Mouse (Mus musculus): ENCODE measurements around the gene Usp15. TPM values are rescaled to one million over a fixed set of nuclear protein-coding genes. Genes with fewer than 3 reads are reported as not detected.
"Not testable (repeated sequence)": the region's sequence is repeated elsewhere in the genome, so short reads cannot be mapped to it uniquely, and the experiment has no call there.

Usp15 gene
- polyA plus RNA-seq (2016; fragmentation: Nextera tagmentation; extraction: Ambion mirVana), result 70.4 and 72.3 TPM in 2 replicates

- H3K9ac ChIP-seq, result peak within 1 kb of the TSS; percentile 87
- H3K4me2 ChIP-seq, result peak within 1 kb of the TSS; percentile 70
- H3K36me3 ChIP-seq, result no peaks in the 10 kb centered on the region
- ATAC-seq (ENCODE audit: insufficient number of reproducible peaks, low FRiP score), result peak; percentile 96
- peak within 1 kb of the TSS; percentile 76 for H3K4me3 ChIP-seq
- no peaks in the 10 kb centered on the region; the same call in 1 of the 2 replicates for H3K27me3 ChIP-seq (replicated peaks)
- H3K27ac ChIP-seq (ENCODE audit: poor library complexity, severe bottlenecking), result peak within 1 kb of the TSS; percentile 87
- peaks cover 14% of the 10 kb centered on the region for H3K4me1 ChIP-seq (replicated peaks)
- no peaks in the 10 kb centered on the region for H3K9me3 ChIP-seq (replicated peaks)
- WGBS, result under 1% methylated on average over 56 of the region's 66 CpGs
Measured at GRCm38 (mm10) chr10:123196835-123197559, at the start of gene Usp15. Gene Usp15, minus strand, starts transcription at chr10:123196995.

- H3K27me3 ChIP-seq (replicated peaks), result no peaks in the 10 kb centered on the region
- H3K36me3 ChIP-seq, result no peaks in the 10 kb centered on the region
- WGBS, result 79% methylated on average over 5 of the region's 5 CpGs
- no peaks in the 10 kb centered on the region for H3K4me1 ChIP-seq (replicated peaks)
- no peak overlapping the region for H3K4me3 ChIP-seq
- no peak overlapping the region for H3K27ac ChIP-seq (ENCODE audit: poor library complexity, severe bottlenecking)
- no peak overlapping the region for H3K9ac ChIP-seq
- no peak overlapping the region for H3K4me2 ChIP-seq
- 0 out of 2 replicates have a peak, but pooled peaks cover 2% of the 10 kb centered on the region for H3K9me3 ChIP-seq (replicated peaks)
- no peak for ATAC-seq (ENCODE audit: insufficient number of reproducible peaks, low FRiP score)
Measured at GRCm38 (mm10) chr10:123229420-123229819, 32.6 kb upstream of the Usp15 start.

DNA sequence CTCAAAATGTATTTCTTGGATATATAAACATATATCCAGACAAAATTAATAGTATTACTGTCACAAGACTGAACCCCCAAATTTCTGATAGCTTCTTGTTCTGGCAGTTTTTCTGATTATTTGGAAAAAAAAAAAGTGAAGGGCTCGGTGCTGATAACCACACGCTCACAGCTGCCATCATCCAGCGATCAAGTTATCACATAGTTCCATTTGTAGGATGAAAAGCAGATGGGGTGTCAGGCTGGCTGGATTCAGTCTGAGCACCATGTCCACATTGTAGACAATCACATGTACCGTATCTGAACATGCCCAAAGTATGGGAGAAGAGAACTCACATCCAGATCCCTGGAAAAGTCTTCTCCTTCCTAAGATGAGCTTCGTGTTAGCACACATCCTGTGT is 26.0 kb upstream of the Usp15 start:
- 0 out of 2 replicates have a peak, but pooled peaks cover 2% of the 10 kb centered on the region for H3K9me3 ChIP-seq (replicated peaks)
- no peak overlapping the region for H3K9ac ChIP-seq
- ATAC-seq (ENCODE audit: insufficient number of reproducible peaks, low FRiP score), result no peak
- H3K27me3 ChIP-seq (replicated peaks), result no peaks in the 10 kb centered on the region
- no peak overlapping the region for H3K4me3 ChIP-seq
- no peaks in the 10 kb centered on the region for H3K36me3 ChIP-seq
- H3K27ac ChIP-seq (ENCODE audit: poor library complexity, severe bottlenecking), result no peak overlapping the region
- H3K4me2 ChIP-seq, result no peak overlapping the region
- 79% methylated on average over 5 of the region's 5 CpGs for WGBS
- H3K4me1 ChIP-seq (replicated peaks), result no peaks in the 10 kb centered on the region

GRCm38 (mm10) chr10:123209517-123209916 is 12.7 kb upstream of the Usp15 start:
- Histone ChIP-seq H3K27me3 (replicated peaks) (no peaks in the 10 kb centered on the region), H3K4me1 (replicated peaks) (no peaks in the 10 kb centered on the region), H3K4me3 (no peak overlapping the region), H3K9ac (no peak overlapping the region), H3K27ac (ENCODE audit: poor library complexity, severe bottlenecking) (no peak overlapping the region), H3K9me3 (replicated peaks) (no peaks in the 10 kb centered on the region), H3K36me3 (no peaks in the 10 kb centered on the region), H3K4me2 (no peak overlapping the region)
- WGBS, result 66% methylated on average over 8 of the region's 8 CpGs
- no peak for ATAC-seq (ENCODE audit: insufficient number of reproducible peaks, low FRiP score)

GRCm38 (mm10) chr10:123208336-123208735 is 11.5 kb upstream of the Usp15 start:
- H3K4me2 ChIP-seq, result no peak overlapping the region
- no peak overlapping the region for H3K27ac ChIP-seq (ENCODE audit: poor library complexity, severe bottlenecking)
- ATAC-seq (ENCODE audit: insufficient number of reproducible peaks, low FRiP score), result no peak
- H3K9me3 ChIP-seq (replicated peaks), result no peaks in the 10 kb centered on the region
- WGBS, result 90% methylated on average over 9 of the region's 9 CpGs
- no peaks in the 10 kb centered on the region for H3K4me1 ChIP-seq (replicated peaks)
- H3K36me3 ChIP-seq, result no peaks in the 10 kb centered on the region
- H3K9ac ChIP-seq, result no peak overlapping the region
- H3K4me3 ChIP-seq, result no peak overlapping the region
- no peaks in the 10 kb centered on the region for H3K27me3 ChIP-seq (replicated peaks)

GRCm38 (mm10) chr10:123206074-123206473 is 9.3 kb upstream of the Usp15 start:
- Histone ChIP-seq H3K27ac (ENCODE audit: poor library complexity, severe bottlenecking) (no peak overlapping the region), H3K9me3 (replicated peaks) (no peaks in the 10 kb centered on the region), H3K27me3 (replicated peaks) (no peaks in the 10 kb centered on the region), H3K36me3 (no peaks in the 10 kb centered on the region), H3K9ac (no peak overlapping the region), H3K4me3 (no peak overlapping the region), H3K4me2 (no peak overlapping the region), H3K4me1 (replicated peaks) (no peaks in the 10 kb centered on the region)
- ATAC-seq (ENCODE audit: insufficient number of reproducible peaks, low FRiP score), result no peak
- 81% methylated on average over 6 of the region's 6 CpGs for WGBS

DNA sequence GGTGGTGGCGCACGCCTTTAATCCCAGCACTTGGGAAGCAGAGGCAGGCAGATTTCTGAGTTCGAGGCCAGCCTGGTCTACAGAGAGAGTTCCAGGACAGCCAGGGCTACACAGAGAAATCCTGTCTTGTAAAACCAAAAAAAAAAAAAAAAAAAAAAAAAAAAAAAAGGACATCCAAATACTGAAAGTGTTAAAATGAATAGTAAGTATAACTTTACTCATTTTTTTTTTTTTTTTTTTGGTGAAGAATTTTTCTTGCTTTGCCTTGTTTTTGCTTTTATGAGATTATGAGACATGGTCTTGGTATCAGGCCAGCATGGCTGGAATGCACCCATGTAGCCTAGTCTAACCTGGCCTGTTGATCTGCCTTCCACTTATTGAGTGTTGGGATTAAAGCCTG is 8.6 kb upstream of the Usp15 start:
- WGBS, result 88% methylated on average over 3 of the region's 3 CpGs
- not testable (repeated sequence) for H3K9me3 ChIP-seq (replicated peaks); H3K4me2 ChIP-seq; H3K4me3 ChIP-seq; H3K27me3 ChIP-seq (replicated peaks); H3K4me1 ChIP-seq (replicated peaks); H3K9ac ChIP-seq; H3K36me3 ChIP-seq; H3K27ac ChIP-seq (ENCODE audit: poor library complexity, severe bottlenecking); ATAC-seq (ENCODE audit: insufficient number of reproducible peaks, low FRiP score)

GRCm38 (mm10) chr10:123201981-123202758 is 5.4 kb upstream of the Usp15 start:
- 77% methylated on average over 23 of the region's 23 CpGs for WGBS
- no peaks in the 10 kb centered on the region for H3K9me3 ChIP-seq (replicated peaks)
- no peak overlapping the region for H3K4me2 ChIP-seq
- no peak for ATAC-seq (ENCODE audit: insufficient number of reproducible peaks, low FRiP score)
- H3K4me3 ChIP-seq, result no peak overlapping the region
- no peaks in the 10 kb centered on the region; the same call in 1 of the 2 replicates for H3K27me3 ChIP-seq (replicated peaks)
- no peaks in the 10 kb centered on the region for H3K4me1 ChIP-seq (replicated peaks)
- no peak overlapping the region for H3K9ac ChIP-seq
- no peak overlapping the region for H3K27ac ChIP-seq (ENCODE audit: poor library complexity, severe bottlenecking)
- H3K36me3 ChIP-seq, result no peaks in the 10 kb centered on the region

- H3K36me3 ChIP-seq, result no peaks in the 10 kb centered on the region
- ATAC-seq (ENCODE audit: insufficient number of reproducible peaks, low FRiP score), result no peak
- no peak overlapping the region for H3K27ac ChIP-seq (ENCODE audit: poor library complexity, severe bottlenecking)
- H3K9ac ChIP-seq, result no peak overlapping the region
- H3K4me2 ChIP-seq, result no peak overlapping the region
- no peak overlapping the region for H3K4me3 ChIP-seq
- H3K27me3 ChIP-seq (replicated peaks), result no peaks in the 10 kb centered on the region; the same call in 1 of the 2 replicates
- 86% methylated on average over 5 of the region's 5 CpGs for WGBS
- no peaks in the 10 kb centered on the region for H3K4me1 ChIP-seq (replicated peaks)
- no peaks in the 10 kb centered on the region for H3K9me3 ChIP-seq (replicated peaks)
Measured at GRCm38 (mm10) chr10:123201436-123201835, 4.6 kb upstream of the Usp15 start.

DNA sequence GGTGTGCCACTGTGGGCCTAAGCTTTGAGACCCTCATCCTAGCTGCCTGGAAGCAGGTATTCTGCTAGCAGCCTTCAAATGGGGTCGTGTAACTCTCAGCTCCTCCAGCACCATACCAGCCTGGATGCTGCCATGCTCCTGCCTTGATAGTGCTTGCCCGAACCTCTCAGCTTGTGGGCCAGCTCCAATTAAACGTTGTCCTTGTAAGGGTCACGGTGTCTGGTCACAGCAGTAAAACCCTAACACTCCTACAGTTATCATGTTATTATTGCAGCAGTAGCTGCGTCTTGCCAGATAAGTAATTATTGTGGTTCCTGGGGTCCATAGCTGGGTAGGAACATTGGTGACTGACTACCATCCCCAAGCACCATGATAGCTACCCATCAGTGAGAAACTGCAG is 4.2 kb upstream of the Usp15 start:
- Histone ChIP-seq H3K27me3 (replicated peaks) (no peaks in the 10 kb centered on the region; the same call in 1 of the 2 replicates), H3K4me3 (no peak overlapping the region), H3K36me3 (no peaks in the 10 kb centered on the region), H3K4me1 (replicated peaks) (no peaks in the 10 kb centered on the region), H3K9me3 (replicated peaks) (no peaks in the 10 kb centered on the region), H3K4me2 (no peak overlapping the region), H3K27ac (ENCODE audit: poor library complexity, severe bottlenecking) (no peak overlapping the region), H3K9ac (no peak overlapping the region)
- WGBS, result 87% methylated on average over 5 of the region's 5 CpGs
- no peak for ATAC-seq (ENCODE audit: insufficient number of reproducible peaks, low FRiP score)

DNA sequence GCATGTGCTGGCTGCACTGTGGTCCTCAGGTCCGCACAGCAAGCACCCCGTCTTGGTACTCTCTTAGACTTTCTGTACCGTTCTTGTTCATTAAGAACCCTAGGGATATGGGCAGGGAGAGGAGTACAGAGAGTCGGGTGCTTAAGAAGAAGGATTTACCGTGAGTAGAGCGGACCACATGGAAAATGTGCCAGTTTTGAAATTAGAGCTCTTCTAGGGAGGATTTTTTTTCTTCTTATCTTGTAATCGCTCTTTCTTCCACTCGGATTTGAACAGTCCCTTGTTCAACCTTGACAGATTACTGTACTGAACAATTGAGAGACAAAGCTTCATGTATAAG is 3.5 kb upstream of the Usp15 start:
- no peaks in the 10 kb centered on the region for H3K36me3 ChIP-seq
- no peak overlapping the region for H3K4me3 ChIP-seq
- H3K4me1 ChIP-seq (replicated peaks), result peaks cover 3% of the 10 kb centered on the region; the same call in 1 of the 2 replicates
- no peaks in the 10 kb centered on the region for H3K9me3 ChIP-seq (replicated peaks)
- H3K27ac ChIP-seq (ENCODE audit: poor library complexity, severe bottlenecking), result no peak overlapping the region
- H3K27me3 ChIP-seq (replicated peaks), result no peaks in the 10 kb centered on the region; the same call in 1 of the 2 replicates
- no peak overlapping the region for H3K9ac ChIP-seq
- 84% methylated on average over 8 of the region's 8 CpGs for WGBS
- H3K4me2 ChIP-seq, result no peak overlapping the region
- ATAC-seq (ENCODE audit: insufficient number of reproducible peaks, low FRiP score), result no peak

Measured in heart, embryonic 12.5 days (tissue).